In genomic region chr17:27945546-27946216, GRCm38 (mm10) we compare ENCODE assay signal across 8 mouse cellular contexts. TPM values are rescaled to one million over a fixed set of nuclear protein-coding genes. Genes with fewer than 3 reads are reported as not detected.
A peak's percentile ranks its signal among the peaks of the same experiment; 100 is the strongest.
DNase-seq lines count a peak whose midpoint lies in the region; ATAC-seq lines count a peak whose summit lies in the region.

No protein-coding gene starts in this region.

- H3K9ac ChIP-seq in intestine, embryonic 15.5 days: no peak overlapping the region

- DNase-seq in testis, postnatal 10 days (ENCODE audit: low spot score): peak; percentile 75
- DNase-seq in testis, postnatal 14 days (ENCODE audit: low spot score): no peak
- DNase-seq in embryonic facial prominence, embryonic 10.5 days (ENCODE audit: low spot score): no peak
- DNase-seq in lung, adult 18-20 months: peak; percentile 90 to 93
- peak; percentile 67 for DNase-seq in urinary bladder, postnatal 25 days (ENCODE audit: low spot score)
- DNase-seq in gastrocnemius, postnatal 25 days: no peak
- no peak for DNase-seq in layer of hippocampus, adult 11-12 months (ENCODE audit: low spot score)

- peaks cover 22% of the 10 kb centered on the region for H3K4me1 ChIP-seq in embryonic facial prominence, embryonic 10.5 days
- peaks cover 16% of the 10 kb centered on the region for H3K4me1 ChIP-seq in intestine, embryonic 15.5 days (replicated peaks)

- H3K9me3 ChIP-seq in embryonic facial prominence, embryonic 10.5 days: no peaks in the 10 kb centered on the region
- H3K9me3 ChIP-seq in intestine, embryonic 15.5 days: no peaks in the 10 kb centered on the region

- no peak overlapping the region for H3K4me3 ChIP-seq in embryonic facial prominence, embryonic 10.5 days
- no peak overlapping the region for H3K4me3 ChIP-seq in intestine, embryonic 15.5 days (replicated peaks)

- peak overlapping the region; percentile 36; the same call in 1 of the 2 replicates for H3K27ac ChIP-seq in embryonic facial prominence, embryonic 10.5 days (replicated peaks)
- H3K27ac ChIP-seq in intestine, embryonic 15.5 days: peak overlapping the region; percentile 56; the same call in 1 of the 2 replicates

- 74% methylated on average over 6 of the region's 6 CpGs for WGBS in embryonic facial prominence, embryonic 10.5 days
- WGBS in intestine, embryonic 15.5 days: 56% methylated on average over 6 of the region's 6 CpGs

- no peaks in the 10 kb centered on the region for H3K36me3 ChIP-seq in embryonic facial prominence, embryonic 10.5 days (replicated peaks)
- H3K36me3 ChIP-seq in intestine, embryonic 15.5 days: no peaks in the 10 kb centered on the region

- no peak overlapping the region for H3K4me2 ChIP-seq in intestine, embryonic 15.5 days (replicated peaks)

- peak; percentile 47 for ATAC-seq in intestine, embryonic 15.5 days

- H3K27me3 ChIP-seq in embryonic facial prominence, embryonic 10.5 days (replicated peaks; ENCODE audit: low read depth, poor library complexity, severe bottlenecking): no peaks in the 10 kb centered on the region
- no peaks in the 10 kb centered on the region for H3K27me3 ChIP-seq in intestine, embryonic 15.5 days (replicated peaks)

RNA-seq across cellular contexts. Expression of gene Taf11, which starts 36.0 kb away (rescaled TPM):
- 87.5 and 96.2 TPM in 2 replicates for polyA plus RNA-seq in embryonic facial prominence, embryonic 10.5 days (2016; fragmentation: Nextera tagmentation; extraction: Ambion mirVana)
- 54.0 and 54.4 TPM in 2 replicates for polyA plus RNA-seq in intestine, embryonic 15.5 days (2015; fragmentation: Nextera tagmentation; extraction: Ambion mirVana)
- total RNA-seq in gastrocnemius, postnatal 25 days (2021): 10 to 100 TPM; 13.5 to 18.2 TPM

RNA-seq across cellular contexts. Expression of gene Anks1, which starts 36.6 kb away (rescaled TPM):
- polyA plus RNA-seq in embryonic facial prominence, embryonic 10.5 days (2016; fragmentation: Nextera tagmentation; extraction: Ambion mirVana): 18.0 and 19.4 TPM in 2 replicates
- 12.5 and 13.3 TPM in 2 replicates for polyA plus RNA-seq in intestine, embryonic 15.5 days (2015; fragmentation: Nextera tagmentation; extraction: Ambion mirVana)
- total RNA-seq in gastrocnemius, postnatal 25 days (2021): 10 to 100 TPM; 11.2 to 15.3 TPM

Comparison
In these comparisons a context has a peak if more than half of its experiments do, and no peak if none do; other contexts are left out.
1. DNase-seq: peak in testis, postnatal 10 days (single experiment), lung, adult 18-20 months (2 of 2) and urinary bladder, postnatal 25 days (single experiment); none in testis, postnatal 14 days (single experiment), embryonic facial prominence, embryonic 10.5 days (single experiment), gastrocnemius, postnatal 25 days (single experiment) and layer of hippocampus, adult 11-12 months (single experiment).